Mouse (Mus musculus): ENCODE measurements around the gene Iltifb.
"Not testable (repeated sequence)": the region's sequence is repeated elsewhere in the genome, so short reads cannot be mapped to it uniquely, and the experiment has no call there.

Gene Iltifb

GRCm38 (mm10) chr10:118294938-118295337 is at the start of gene Iltifb:
Iltifb (minus strand) TSS chr10:118295038.
- DNase-seq = no peak

- DNase-seq = not testable (repeated sequence)
Measured at GRCm38 (mm10) chr10:118343155-118343554, 48.3 kb upstream of the Iltifb start, which contains the start of gene Gm9046. Gm9046 (minus strand) TSS chr10:118343255.

GRCm38 (mm10) chr10:118337731-118338130 is 42.9 kb upstream of the Iltifb start, which contains the start of gene Gm9045:
Gm9045 (minus strand) TSS chr10:118337831.
- not testable (repeated sequence) for DNase-seq

- not testable (repeated sequence) for DNase-seq
Measured at GRCm38 (mm10) chr10:118332308-118332707, 37.5 kb upstream of the Iltifb start, which contains the start of gene Gm9044. Gm9044 (minus strand) TSS chr10:118332408.

- not testable (repeated sequence) for DNase-seq
Measured at GRCm38 (mm10) chr10:118326869-118327268, 32.0 kb upstream of the Iltifb start, which contains the start of gene Gm9040. Gm9040 (minus strand) TSS chr10:118326969.

GRCm38 (mm10) chr10:118319024-118319423 is 24.2 kb upstream of the Iltifb start:
- DNase-seq = peak; percentile 74

GRCm38 (mm10) chr10:118302133-118302532 is 7.3 kb upstream of the Iltifb start:
- peak; percentile 39 for DNase-seq

- peak; percentile 29 for DNase-seq
Measured at GRCm38 (mm10) chr10:118283016-118283415, 11.8 kb downstream of the Iltifb start.

GRCm38 (mm10) chr10:118282565-118282964 is 12.3 kb downstream of the Iltifb start:
- peak; percentile 68 for DNase-seq

GRCm38 (mm10) chr10:118278069-118278468 is 16.8 kb downstream of the Iltifb start:
- DNase-seq = not testable (repeated sequence)

- DNase-seq = not testable (repeated sequence)
Measured at GRCm38 (mm10) chr10:118271416-118271815, 23.4 kb downstream of the Iltifb start.

- DNase-seq = not testable (repeated sequence)
Measured at GRCm38 (mm10) chr10:118268812-118269211, 26.0 kb downstream of the Iltifb start.

GRCm38 (mm10) chr10:118258388-118258787 is 36.5 kb downstream of the Iltifb start, which contains the start of gene Gm32802:
Gm32802 (plus strand) TSS chr10:118258688.
- not testable (repeated sequence) for DNase-seq

- DNase-seq = peak; percentile 77
Measured at GRCm38 (mm10) chr10:118250852-118251295, 44.0 kb downstream of the Iltifb start.

GRCm38 (mm10) chr10:118249006-118249595 is 45.7 kb downstream of the Iltifb start:
- DNase-seq = peak; percentile 73

- DNase-seq = not testable (repeated sequence)
Measured at GRCm38 (mm10) chr10:118240680-118241079, 54.2 kb downstream of the Iltifb start, which contains the start of gene Gm32717. Gm32717 (minus strand) TSS chr10:118240780.

Data from heart, adult 11 months (tissue).